Mouse (Mus musculus): ENCODE measurements around the gene Ube2j1. TPM values are rescaled to one million over a fixed set of nuclear protein-coding genes. Genes with fewer than 3 reads are reported as not detected.

Ube2j1 gene
- polyA plus RNA-seq, 1 experiment from 2014 or later = 50.1 TPM

DNA sequence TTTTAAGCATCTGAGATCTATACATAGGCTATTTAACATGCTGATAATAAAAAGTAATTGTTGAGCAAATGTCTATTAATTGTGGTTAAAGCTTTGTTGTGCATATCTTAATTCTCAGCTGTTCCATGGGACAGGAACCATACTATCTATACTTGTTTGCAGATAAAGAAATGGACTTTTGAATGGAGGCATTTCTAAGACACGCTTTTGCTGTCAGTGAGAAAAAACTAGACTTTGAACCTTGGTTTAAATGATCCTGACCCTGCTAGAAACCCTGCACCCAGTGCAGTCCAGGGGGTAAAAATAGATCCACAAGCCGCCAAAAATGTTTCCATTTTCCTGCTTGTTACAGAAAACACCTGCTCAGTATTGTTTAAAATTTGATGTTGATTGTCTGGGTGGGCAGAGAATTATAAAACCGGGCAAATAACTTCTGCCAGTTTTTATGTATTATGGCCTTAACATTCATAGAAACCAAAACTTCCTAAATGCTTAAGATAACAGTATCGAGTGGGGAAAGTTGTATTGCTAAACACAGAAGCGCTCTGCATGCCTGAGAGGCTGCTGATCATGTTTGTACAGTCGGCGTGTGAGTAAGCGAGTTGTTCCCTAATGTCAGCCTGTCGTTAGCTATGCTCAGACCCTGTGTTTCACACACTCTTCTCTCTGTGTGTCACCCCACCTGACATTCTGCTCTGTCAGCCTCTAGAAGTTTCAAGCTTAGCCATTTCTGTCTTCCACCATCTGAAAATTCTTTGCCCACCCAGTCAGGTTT is 23.6 kb upstream of the Ube2j1 start:
- Histone ChIP-seq H3K27me3 (ENCODE audit: control insufficient read depth, insufficient read depth, low read depth, low read length) (no peaks in the 10 kb centered on the region), H3K9me3 (ENCODE audit: control insufficient read depth, low read length) (no peaks in the 10 kb centered on the region), H3K9ac (ENCODE audit: low read length) (no peak overlapping the region), H3K27ac (ENCODE audit: low read length) (no peak overlapping the region), H3K4me1 (replicated peaks; ENCODE audit: control insufficient read depth, insufficient read depth, low read length) (no peaks in the 10 kb centered on the region), H3K4me2 (ENCODE audit: low read depth, low read length) (no peak overlapping the region), H3K4me3 (ENCODE audit: low read length) (no peak overlapping the region), H3K36me3 (ENCODE audit: control insufficient read depth, insufficient read depth, low read length) (no peaks in the 10 kb centered on the region)
- ATAC-seq (ENCODE audit: low read depth) = no peak
- WGBS = 65% methylated on average over 9 of the region's 9 CpGs

DNA sequence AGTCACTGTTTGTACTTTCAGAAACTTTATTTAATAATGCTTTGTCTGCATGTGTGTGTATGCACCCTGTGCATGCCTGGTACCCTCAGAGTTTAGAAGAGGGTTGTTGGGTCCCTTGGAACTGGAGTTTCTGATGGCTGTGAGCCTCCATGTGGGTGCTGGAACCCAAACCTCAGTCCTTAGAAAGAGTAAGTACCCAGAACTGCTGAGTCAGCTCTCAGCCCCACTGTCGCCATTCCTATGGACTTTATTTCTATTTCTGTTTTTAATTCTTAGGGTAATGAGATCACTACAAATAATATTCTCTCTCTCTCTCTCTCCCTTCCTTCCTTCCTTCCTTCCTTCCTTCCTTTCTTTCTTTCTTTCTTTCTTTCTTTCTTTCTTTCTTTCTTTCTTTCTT is 21.1 kb upstream of the Ube2j1 start:
- no peak overlapping the region for H3K4me2 ChIP-seq (ENCODE audit: low read depth, low read length)
- no peak overlapping the region for H3K9ac ChIP-seq (ENCODE audit: low read length)
- no peaks in the 10 kb centered on the region for H3K36me3 ChIP-seq (ENCODE audit: control insufficient read depth, insufficient read depth, low read length)
- no peaks in the 10 kb centered on the region for H3K27me3 ChIP-seq (ENCODE audit: control insufficient read depth, insufficient read depth, low read depth, low read length)
- ATAC-seq (ENCODE audit: low read depth) = no peak
- no peaks in the 10 kb centered on the region for H3K9me3 ChIP-seq (ENCODE audit: control insufficient read depth, low read length)
- no peak overlapping the region for H3K27ac ChIP-seq (ENCODE audit: low read length)
- 92% methylated on average over 1 of the region's 1 CpGs for WGBS
- H3K4me1 ChIP-seq (replicated peaks; ENCODE audit: control insufficient read depth, insufficient read depth, low read length) = no peaks in the 10 kb centered on the region
- H3K4me3 ChIP-seq (ENCODE audit: low read length) = no peak overlapping the region

DNA sequence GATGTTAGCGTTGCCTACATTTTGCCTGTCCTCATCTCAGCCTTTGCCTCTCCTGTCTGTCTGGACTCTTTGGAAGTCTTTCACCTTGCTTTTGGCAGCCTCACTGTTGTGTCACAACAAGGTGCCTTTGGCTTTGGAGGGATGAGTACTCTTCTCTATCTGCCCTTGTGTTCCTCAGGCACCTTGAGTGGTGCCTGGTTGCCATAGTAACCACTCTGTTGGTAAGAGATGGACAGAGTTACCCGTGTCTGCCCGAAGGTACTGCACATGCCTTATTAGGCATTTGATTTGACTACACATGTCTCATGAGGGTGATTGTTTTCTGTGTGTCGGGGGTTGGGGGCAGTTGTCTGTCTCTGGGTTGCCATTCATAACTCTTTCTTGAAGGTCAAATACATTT is 18.7 kb upstream of the Ube2j1 start:
- no peak for ATAC-seq (ENCODE audit: low read depth)
- Histone ChIP-seq H3K4me1 (replicated peaks; ENCODE audit: control insufficient read depth, insufficient read depth, low read length) (no peaks in the 10 kb centered on the region), H3K9me3 (ENCODE audit: control insufficient read depth, low read length) (no peaks in the 10 kb centered on the region), H3K27ac (ENCODE audit: low read length) (no peak overlapping the region), H3K4me3 (ENCODE audit: low read length) (no peak overlapping the region), H3K4me2 (ENCODE audit: low read depth, low read length) (no peak overlapping the region), H3K36me3 (ENCODE audit: control insufficient read depth, insufficient read depth, low read length) (no peaks in the 10 kb centered on the region), H3K9ac (ENCODE audit: low read length) (no peak overlapping the region), H3K27me3 (ENCODE audit: control insufficient read depth, insufficient read depth, low read depth, low read length) (no peaks in the 10 kb centered on the region)
- 67% methylated on average over 4 of the region's 4 CpGs for WGBS

DNA sequence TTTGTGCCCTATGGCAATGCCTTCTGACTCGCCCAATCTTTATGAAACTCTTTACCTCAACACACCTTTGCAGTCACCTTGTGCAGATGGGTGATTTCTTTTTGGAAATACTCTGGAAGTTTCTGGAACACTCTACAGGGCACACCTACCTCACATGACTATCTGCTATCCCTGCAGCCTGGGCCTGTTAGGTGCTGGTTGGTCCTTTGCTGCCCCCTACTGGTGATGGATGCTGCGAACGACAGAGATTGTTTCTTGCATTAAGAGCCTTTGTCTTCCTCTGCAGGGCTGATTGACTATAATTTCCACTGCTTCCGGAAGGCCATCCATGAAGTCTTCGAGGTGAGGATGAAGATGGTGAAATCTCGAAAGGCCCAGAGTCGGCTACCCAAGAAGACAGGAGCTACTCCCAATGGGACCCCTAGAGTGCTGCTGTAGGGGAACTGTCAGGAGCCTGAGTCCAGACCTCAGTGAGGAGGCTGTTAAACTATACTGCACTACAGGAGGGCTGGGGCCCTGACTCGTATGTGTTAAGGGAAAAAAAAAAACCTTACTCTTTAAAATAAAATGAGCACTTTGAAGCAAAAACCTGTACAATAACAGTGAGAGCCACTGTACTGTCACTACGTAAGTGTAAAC is 12.7 kb upstream of the Ube2j1 start:
- H3K4me2 ChIP-seq (ENCODE audit: low read depth, low read length) = no peak overlapping the region
- peak; percentile 76; the same call in 1 of the 2 replicates for ATAC-seq (ENCODE audit: low read depth)
- no peaks in the 10 kb centered on the region for H3K9me3 ChIP-seq (ENCODE audit: control insufficient read depth, low read length)
- H3K4me1 ChIP-seq (replicated peaks; ENCODE audit: control insufficient read depth, insufficient read depth, low read length) = no peaks in the 10 kb centered on the region
- H3K27ac ChIP-seq (ENCODE audit: low read length) = no peak overlapping the region
- no peaks in the 10 kb centered on the region for H3K36me3 ChIP-seq (ENCODE audit: control insufficient read depth, insufficient read depth, low read length)
- H3K9ac ChIP-seq (ENCODE audit: low read length) = no peak overlapping the region
- H3K27me3 ChIP-seq (ENCODE audit: control insufficient read depth, insufficient read depth, low read depth, low read length) = no peaks in the 10 kb centered on the region
- no peak overlapping the region for H3K4me3 ChIP-seq (ENCODE audit: low read length)
- WGBS = 38% methylated on average over 9 of the region's 9 CpGs

DNA sequence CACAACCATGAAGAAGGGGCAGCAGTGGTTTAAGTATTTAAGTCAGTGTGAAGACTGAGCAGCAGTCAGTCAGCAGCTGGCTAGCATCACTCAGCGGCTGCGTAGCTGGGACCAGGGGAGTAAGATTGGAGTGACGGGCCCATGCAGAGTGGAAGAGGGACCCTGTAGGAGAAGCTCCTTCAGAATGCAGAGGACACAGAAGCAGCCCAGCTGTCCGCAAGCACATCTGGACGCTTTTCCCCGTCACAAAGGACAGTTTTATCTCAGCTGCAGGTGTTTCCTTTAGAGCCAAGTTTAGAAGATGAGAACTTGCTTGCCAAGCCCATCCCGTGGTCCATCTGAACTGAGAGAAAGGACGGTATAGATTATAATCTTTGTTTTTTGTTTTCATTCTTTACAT is 6.8 kb upstream of the Ube2j1 start:
- H3K4me1 ChIP-seq (replicated peaks; ENCODE audit: control insufficient read depth, insufficient read depth, low read length) = 0 out of 2 replicates have a peak, but pooled peaks cover 2% of the 10 kb centered on the region
- no peaks in the 10 kb centered on the region for H3K27me3 ChIP-seq (ENCODE audit: control insufficient read depth, insufficient read depth, low read depth, low read length)
- H3K4me2 ChIP-seq (ENCODE audit: low read depth, low read length) = no peak overlapping the region
- no peak overlapping the region for H3K27ac ChIP-seq (ENCODE audit: low read length)
- no peaks in the 10 kb centered on the region for H3K9me3 ChIP-seq (ENCODE audit: control insufficient read depth, low read length)
- peak; percentile 84 for ATAC-seq (ENCODE audit: low read depth)
- H3K4me3 ChIP-seq (ENCODE audit: low read length) = no peak overlapping the region
- 40% methylated on average over 8 of the region's 8 CpGs for WGBS
- H3K36me3 ChIP-seq (ENCODE audit: control insufficient read depth, insufficient read depth, low read length) = no peaks in the 10 kb centered on the region
- H3K9ac ChIP-seq (ENCODE audit: low read length) = no peak overlapping the region

DNA sequence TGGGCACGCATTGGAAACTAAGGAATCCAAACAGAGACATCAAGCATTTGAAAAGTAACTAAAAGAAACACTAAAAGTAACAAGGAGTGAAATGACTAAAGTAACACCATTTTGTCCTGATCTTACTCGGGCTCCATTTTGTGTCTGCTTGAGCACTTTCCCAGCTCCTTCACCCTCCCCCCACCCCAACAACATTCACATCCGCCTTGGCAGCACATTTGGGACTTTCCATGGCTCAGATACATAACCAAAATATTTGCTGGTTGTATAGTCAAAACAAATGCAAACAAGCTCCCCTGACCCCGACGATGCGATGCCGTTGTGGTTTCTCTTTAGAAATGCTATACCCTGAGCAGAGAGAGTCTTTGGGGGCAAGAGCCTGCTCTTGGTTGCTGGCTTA is 2.1 kb upstream of the Ube2j1 start:
- Histone ChIP-seq H3K36me3 (ENCODE audit: control insufficient read depth, insufficient read depth, low read length) (no peaks in the 10 kb centered on the region), H3K9ac (ENCODE audit: low read length) (no peak overlapping the region), H3K27ac (ENCODE audit: low read length) (no peak overlapping the region), H3K27me3 (ENCODE audit: control insufficient read depth, insufficient read depth, low read depth, low read length) (no peaks in the 10 kb centered on the region), H3K4me2 (ENCODE audit: low read depth, low read length) (no peak overlapping the region), H3K9me3 (ENCODE audit: control insufficient read depth, low read length) (no peaks in the 10 kb centered on the region), H3K4me1 (replicated peaks; ENCODE audit: control insufficient read depth, insufficient read depth, low read length) (peaks cover 19% of the 10 kb centered on the region), H3K4me3 (ENCODE audit: low read length) (no peak overlapping the region)
- WGBS = 74% methylated on average over 7 of the region's 7 CpGs
- no peak for ATAC-seq (ENCODE audit: low read depth)

DNA sequence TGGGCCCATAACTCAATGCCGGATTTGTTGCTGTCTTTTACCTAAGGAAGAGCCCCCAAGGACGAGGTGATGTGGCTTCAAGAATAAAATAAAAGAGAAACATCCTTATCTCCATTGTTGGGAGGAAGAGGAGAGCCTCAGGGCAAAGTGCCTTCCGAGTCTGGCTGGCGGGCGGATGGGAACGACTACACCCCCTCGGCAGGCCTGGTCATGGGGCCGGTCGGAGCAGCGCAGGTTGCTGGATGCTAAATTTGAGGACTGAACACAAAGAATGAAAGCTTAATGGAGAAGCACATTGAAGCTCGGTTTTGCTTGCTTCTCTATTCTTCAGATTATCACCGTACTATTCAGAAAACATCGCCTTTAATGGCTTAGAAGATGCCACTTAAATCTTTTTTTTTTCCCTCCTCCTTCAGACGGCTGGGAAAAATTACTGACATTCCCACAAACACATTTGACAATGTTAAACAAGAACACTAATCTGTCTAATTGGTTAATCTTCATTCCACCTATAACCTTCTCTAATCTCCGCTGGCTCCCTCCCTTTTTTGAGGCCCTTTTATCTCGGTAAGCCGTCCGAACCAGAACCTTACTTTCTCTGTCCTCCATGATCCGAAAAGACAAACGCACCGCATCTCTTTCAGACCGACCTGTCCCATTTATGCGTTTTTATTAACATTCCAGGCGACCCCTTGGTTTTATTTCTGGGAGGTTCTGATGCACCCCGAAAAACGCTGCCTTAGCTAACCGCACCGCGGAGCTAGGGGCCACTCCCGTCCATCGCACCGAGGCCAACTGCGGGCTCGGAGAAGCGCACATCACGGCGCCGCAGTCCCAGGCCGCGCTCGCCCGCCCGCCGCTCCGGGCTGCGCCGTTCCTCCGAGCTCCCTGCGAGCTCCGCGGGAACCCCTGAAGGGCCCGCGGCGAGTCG is 687 bp upstream of the Ube2j1 start:
- peak; percentile 76 for ATAC-seq (ENCODE audit: low read depth)
- Histone ChIP-seq H3K36me3 (ENCODE audit: control insufficient read depth, insufficient read depth, low read length) (peaks cover 6% of the 10 kb centered on the region; the same call in 1 of the 2 replicates), H3K4me2 (ENCODE audit: low read depth, low read length) (peak overlapping the region; percentile 79), H3K4me3 (ENCODE audit: low read length) (peak overlapping the region; percentile 89), H3K9ac (ENCODE audit: low read length) (peak overlapping the region; percentile 86), H3K27me3 (ENCODE audit: control insufficient read depth, insufficient read depth, low read depth, low read length) (no peaks in the 10 kb centered on the region), H3K4me1 (replicated peaks; ENCODE audit: control insufficient read depth, insufficient read depth, low read length) (peaks cover 21% of the 10 kb centered on the region), H3K9me3 (ENCODE audit: control insufficient read depth, low read length) (peaks cover 4% of the 10 kb centered on the region), H3K27ac (ENCODE audit: low read length) (peak overlapping the region; percentile 91)
- WGBS = 3% methylated on average over 44 of the region's 55 CpGs

DNA sequence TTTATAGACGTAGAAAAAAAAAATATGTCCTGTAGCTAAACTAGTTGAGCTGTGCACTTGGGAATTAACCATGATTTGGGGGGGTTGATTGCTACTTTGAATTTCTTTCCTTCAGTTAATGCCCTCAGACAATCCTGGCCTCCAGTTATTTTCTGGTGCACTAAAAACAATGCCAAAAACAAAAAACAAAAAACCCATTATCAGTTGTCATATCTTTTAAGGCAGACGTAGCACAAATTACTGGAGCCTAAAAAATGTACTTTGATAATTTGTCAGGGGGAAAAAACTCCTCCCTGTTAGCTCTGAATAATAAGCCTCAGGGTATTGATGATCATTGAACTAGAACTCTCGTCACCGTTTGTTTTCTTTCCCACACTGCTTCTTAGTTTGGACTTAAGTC is 829 bp downstream of the Ube2j1 start:
- ATAC-seq (ENCODE audit: low read depth) = no peak
- H3K9me3 ChIP-seq (ENCODE audit: control insufficient read depth, low read length) = peaks cover 9% of the 10 kb centered on the region
- peak overlapping the region; percentile 86 for H3K9ac ChIP-seq (ENCODE audit: low read length)
- peak overlapping the region; percentile 89 for H3K4me3 ChIP-seq (ENCODE audit: low read length)
- no peaks in the 10 kb centered on the region for H3K27me3 ChIP-seq (ENCODE audit: control insufficient read depth, insufficient read depth, low read depth, low read length)
- peak overlapping the region; percentile 79 for H3K4me2 ChIP-seq (ENCODE audit: low read depth, low read length)
- peaks cover 9% of the 10 kb centered on the region; the same call in 1 of the 2 replicates for H3K36me3 ChIP-seq (ENCODE audit: control insufficient read depth, insufficient read depth, low read length)
- 17% methylated on average over 4 of the region's 4 CpGs for WGBS
- peaks cover 21% of the 10 kb centered on the region for H3K4me1 ChIP-seq (replicated peaks; ENCODE audit: control insufficient read depth, insufficient read depth, low read length)
- no peak overlapping the region; the same call in 1 of the 2 replicates for H3K27ac ChIP-seq (ENCODE audit: low read length)

DNA sequence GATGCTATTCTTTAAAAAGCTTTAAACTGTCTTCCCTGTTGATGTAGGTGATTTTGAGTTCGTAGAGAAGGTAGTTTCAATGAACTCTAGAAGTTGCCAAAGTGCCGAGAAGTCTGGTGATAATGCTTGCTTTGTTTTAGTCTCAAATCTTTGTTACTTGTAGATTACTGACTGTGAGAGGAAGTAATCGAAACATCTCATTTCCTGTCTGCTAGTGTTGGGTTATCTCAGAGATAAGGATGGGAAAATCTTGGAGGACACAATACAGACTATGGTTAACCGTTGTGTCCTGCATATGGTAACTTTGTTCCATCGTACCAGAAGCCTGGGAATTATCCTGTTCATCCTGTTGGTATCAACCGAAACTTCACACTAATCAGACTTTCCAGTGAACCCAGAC is 2.3 kb downstream of the Ube2j1 start:
- H3K36me3 ChIP-seq (ENCODE audit: control insufficient read depth, insufficient read depth, low read length) = peaks cover 14% of the 10 kb centered on the region; the same call in 1 of the 2 replicates
- H3K4me2 ChIP-seq (ENCODE audit: low read depth, low read length) = 0 out of 2 replicates have a peak overlapping the region, but pooled peaks have one; percentile 5
- H3K9me3 ChIP-seq (ENCODE audit: control insufficient read depth, low read length) = peaks cover 9% of the 10 kb centered on the region
- ATAC-seq (ENCODE audit: low read depth) = no peak
- H3K27me3 ChIP-seq (ENCODE audit: control insufficient read depth, insufficient read depth, low read depth, low read length) = no peaks in the 10 kb centered on the region
- H3K9ac ChIP-seq (ENCODE audit: low read length) = no peak overlapping the region
- no peak overlapping the region for H3K4me3 ChIP-seq (ENCODE audit: low read length)
- no peak overlapping the region for H3K27ac ChIP-seq (ENCODE audit: low read length)
- WGBS = 44% methylated on average over 6 of the region's 6 CpGs
- peaks cover 21% of the 10 kb centered on the region for H3K4me1 ChIP-seq (replicated peaks; ENCODE audit: control insufficient read depth, insufficient read depth, low read length)

Measured in lung, embryonic 16.5 days (tissue).